Mouse (Mus musculus) cerebellum, adult 2 months (tissue): ENCODE data around the gene Vmn1r15.

Source experiments
- CTCF ChIP-seq: fragments of 200-500 bp; IDR thresholded peaks from 2 replicates; pipeline ENCODE4 v1.5.1; 2011; ENCODE audit warnings: low read depth, mild to moderate bottlenecking, control low read depth, low read length, moderate library complexity, borderline replicate concordance; ENCODE audit not compliant: insufficient read depth
- POLR2A ChIP-seq: fragments of 200-500 bp; IDR thresholded peaks from 2 replicates; pipeline ENCODE4 v1.6.1; 2011; ENCODE audit warnings: low read length, control low read depth, borderline replicate concordance; ENCODE audit not compliant: insufficient read depth

GRCm38 (mm10) chr6:57278952-57279351 is 21.2 kb downstream of the Vmn1r15 start:
- TF ChIP-seq CTCF: no peak
- TF ChIP-seq POLR2A: no peak
